Mouse (Mus musculus): Measurements from ENCODE around the gene Ar. TPM values are rescaled to one million over a fixed set of nuclear protein-coding genes. Genes with fewer than 3 reads are reported as not detected.

The Ar gene
- polyA plus RNA-seq, 1 experiment = 2.9 TPM

DNA sequence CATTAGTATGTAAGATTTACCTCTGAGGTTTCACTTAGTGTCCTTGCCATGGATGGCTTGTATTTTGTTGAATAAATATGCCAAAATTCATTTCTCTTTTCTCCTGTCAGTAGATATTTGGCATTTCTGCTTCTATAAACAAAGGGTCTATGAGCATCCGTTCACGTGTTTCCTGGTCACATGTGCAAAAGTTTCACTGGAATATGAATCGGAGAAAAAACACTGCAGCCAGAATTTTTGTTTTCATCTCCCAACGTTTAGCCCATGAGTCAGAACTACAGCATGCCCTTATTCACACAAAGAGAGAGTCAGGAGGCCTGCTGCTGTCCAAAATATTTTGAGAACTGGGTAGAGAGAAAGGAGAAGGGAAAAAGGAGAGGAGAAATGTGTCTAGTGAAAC lies 99.8 kb downstream of the Ar start:
- TF ChIP-seq POLR2A (IDR thresholded peaks at IDR 0.05; ENCODE audit: extremely low read depth, insufficient read depth, low read length) (no peak), CTCF (IDR thresholded peaks at IDR 0.05; ENCODE audit: extremely low read depth, insufficient read depth, low read length) (no peak)
- no peak overlapping the region for H3K27ac ChIP-seq (ENCODE audit: insufficient read depth, low read length)
- no peaks in the 10 kb centered on the region for H3K4me1 ChIP-seq (ENCODE audit: control insufficient read depth, insufficient read depth, low read length)
- H3K4me3 ChIP-seq (ENCODE audit: insufficient read depth, low read length) = no peak overlapping the region

DNA sequence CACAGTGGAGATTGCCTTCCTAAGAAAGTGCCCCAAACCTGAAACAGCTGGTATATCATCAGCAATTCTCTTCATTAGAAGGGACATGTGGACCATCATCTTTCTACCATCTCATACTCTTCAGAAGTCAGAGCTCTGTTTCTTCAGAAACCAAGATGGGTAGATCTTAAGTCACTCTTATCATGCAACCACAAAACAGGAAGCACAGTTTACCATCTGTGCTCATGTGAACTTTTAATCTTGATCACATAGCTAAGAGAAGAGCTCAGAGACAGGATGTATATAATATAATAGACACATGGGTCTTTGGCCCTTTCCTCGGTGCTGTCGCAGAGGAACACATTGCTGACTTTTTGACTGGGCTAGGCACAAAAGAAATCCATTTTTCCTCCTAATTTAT lies 111.1 kb downstream of the Ar start:
- Histone ChIP-seq H3K4me1 (ENCODE audit: control insufficient read depth, insufficient read depth, low read length) (no peaks in the 10 kb centered on the region), H3K27ac (ENCODE audit: insufficient read depth, low read length) (no peak overlapping the region), H3K4me3 (ENCODE audit: insufficient read depth, low read length) (no peak overlapping the region)
- no peak for TF ChIP-seq POLR2A (IDR thresholded peaks at IDR 0.05; ENCODE audit: extremely low read depth, insufficient read depth, low read length)
- TF ChIP-seq CTCF (IDR thresholded peaks at IDR 0.05; ENCODE audit: extremely low read depth, insufficient read depth, low read length) = no peak

DNA sequence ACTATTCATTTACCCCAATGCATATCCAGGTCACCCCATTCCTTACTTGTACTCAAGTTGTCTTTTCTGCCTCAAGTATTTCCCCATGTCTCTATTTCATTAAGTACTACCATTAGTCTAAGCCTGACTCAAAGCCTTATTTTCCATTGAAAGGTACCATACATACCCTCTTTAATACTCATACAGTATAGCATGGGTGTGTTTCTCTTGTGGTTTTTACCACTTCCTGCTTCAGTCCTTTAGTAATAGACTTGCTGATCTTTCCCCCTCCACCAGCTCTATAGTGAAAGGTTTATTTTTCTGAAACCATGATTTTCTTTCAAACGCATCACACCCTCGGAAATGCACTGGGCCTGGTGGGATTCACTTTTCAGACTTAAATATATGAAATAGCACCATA lies 117.2 kb downstream of the Ar start:
- no peak overlapping the region for H3K27ac ChIP-seq (ENCODE audit: insufficient read depth, low read length)
- no peaks in the 10 kb centered on the region for H3K4me1 ChIP-seq (ENCODE audit: control insufficient read depth, insufficient read depth, low read length)
- no peak for TF ChIP-seq CTCF (IDR thresholded peaks at IDR 0.05; ENCODE audit: extremely low read depth, insufficient read depth, low read length)
- TF ChIP-seq POLR2A (IDR thresholded peaks at IDR 0.05; ENCODE audit: extremely low read depth, insufficient read depth, low read length) = no peak
- H3K4me3 ChIP-seq (ENCODE audit: insufficient read depth, low read length) = no peak overlapping the region

DNA sequence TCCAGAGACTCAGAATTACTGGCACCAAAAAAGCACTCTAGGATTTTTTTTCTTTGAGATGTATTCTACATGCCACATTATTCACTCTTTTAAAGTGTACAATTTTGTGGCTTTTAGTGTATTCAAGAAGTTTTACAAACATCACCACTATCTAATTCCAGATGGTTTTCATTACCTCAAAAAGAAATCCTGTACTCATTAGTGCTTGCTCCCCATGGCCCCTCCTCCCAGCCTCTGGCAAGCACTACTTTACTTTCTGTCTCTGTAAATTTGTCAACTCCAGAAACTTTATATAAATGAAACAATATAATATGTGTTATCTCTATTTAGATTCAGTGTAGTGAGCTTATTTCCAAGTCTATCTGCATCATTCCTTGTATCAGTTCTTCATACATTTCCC lies 122.8 kb downstream of the Ar start:
- no peak for TF ChIP-seq POLR2A (IDR thresholded peaks at IDR 0.05; ENCODE audit: extremely low read depth, insufficient read depth, low read length)
- TF ChIP-seq CTCF (IDR thresholded peaks at IDR 0.05; ENCODE audit: extremely low read depth, insufficient read depth, low read length) = no peak

DNA sequence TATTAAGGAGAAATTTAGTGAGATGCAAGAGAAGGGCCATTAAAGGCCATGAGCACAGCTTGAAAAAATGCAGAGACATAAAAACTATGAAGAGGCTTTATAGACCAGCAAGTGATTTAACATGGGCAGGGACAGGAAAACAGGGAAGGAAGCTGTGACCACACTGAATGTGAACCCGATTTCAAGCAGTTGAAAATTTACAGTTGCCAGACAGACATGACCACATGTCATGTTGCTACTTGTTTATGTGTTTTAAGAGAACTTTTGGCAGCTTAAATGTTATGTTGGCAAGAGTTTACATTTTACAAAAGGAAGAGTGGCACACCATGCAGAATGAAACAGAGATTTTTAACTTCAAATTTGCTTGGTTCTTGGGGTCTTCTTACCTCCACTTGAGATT lies 143.2 kb downstream of the Ar start:
- no peak for TF ChIP-seq CTCF (IDR thresholded peaks at IDR 0.05; ENCODE audit: extremely low read depth, insufficient read depth, low read length)
- no peak for TF ChIP-seq POLR2A (IDR thresholded peaks at IDR 0.05; ENCODE audit: extremely low read depth, insufficient read depth, low read length)
- H3K4me3 ChIP-seq (ENCODE audit: insufficient read depth, low read length) = no peak overlapping the region
- H3K4me1 ChIP-seq (ENCODE audit: control insufficient read depth, insufficient read depth, low read length) = no peaks in the 10 kb centered on the region
- H3K27ac ChIP-seq (ENCODE audit: insufficient read depth, low read length) = no peak overlapping the region

More for the DNA sequence above, 122.8 kb downstream of the Ar start:
- no peaks in the 10 kb centered on the region for H3K4me1 ChIP-seq (ENCODE audit: control insufficient read depth, insufficient read depth, low read length)
- no peak overlapping the region for H3K4me3 ChIP-seq (ENCODE audit: insufficient read depth, low read length)
- no peak overlapping the region for H3K27ac ChIP-seq (ENCODE audit: insufficient read depth, low read length)

DNA sequence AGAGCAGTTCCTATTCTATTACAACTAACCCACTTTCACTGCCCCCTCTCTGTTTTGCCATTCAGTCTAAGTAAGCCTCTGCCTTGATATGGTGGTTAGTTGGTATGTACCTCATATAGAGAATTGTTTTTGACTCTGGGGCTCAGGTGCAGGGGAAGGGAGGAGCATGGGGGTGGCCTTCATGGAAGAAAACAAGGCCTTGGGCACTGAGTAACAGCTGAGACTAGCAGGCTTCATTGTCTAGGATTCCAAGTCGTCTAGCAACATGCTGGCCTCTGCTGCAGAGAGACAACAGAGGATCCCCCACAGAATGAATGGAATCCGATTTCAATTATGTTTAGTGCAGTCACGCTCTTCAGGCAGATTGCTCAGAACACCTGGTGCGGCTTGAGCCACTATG lies 152.1 kb downstream of the Ar start:
- TF ChIP-seq POLR2A (IDR thresholded peaks at IDR 0.05; ENCODE audit: extremely low read depth, insufficient read depth, low read length) (no peak), CTCF (IDR thresholded peaks at IDR 0.05; ENCODE audit: extremely low read depth, insufficient read depth, low read length) (no peak)
- Histone ChIP-seq H3K27ac (ENCODE audit: insufficient read depth, low read length) (no peak overlapping the region), H3K4me3 (ENCODE audit: insufficient read depth, low read length) (no peak overlapping the region), H3K4me1 (ENCODE audit: control insufficient read depth, insufficient read depth, low read length) (no peaks in the 10 kb centered on the region)

DNA sequence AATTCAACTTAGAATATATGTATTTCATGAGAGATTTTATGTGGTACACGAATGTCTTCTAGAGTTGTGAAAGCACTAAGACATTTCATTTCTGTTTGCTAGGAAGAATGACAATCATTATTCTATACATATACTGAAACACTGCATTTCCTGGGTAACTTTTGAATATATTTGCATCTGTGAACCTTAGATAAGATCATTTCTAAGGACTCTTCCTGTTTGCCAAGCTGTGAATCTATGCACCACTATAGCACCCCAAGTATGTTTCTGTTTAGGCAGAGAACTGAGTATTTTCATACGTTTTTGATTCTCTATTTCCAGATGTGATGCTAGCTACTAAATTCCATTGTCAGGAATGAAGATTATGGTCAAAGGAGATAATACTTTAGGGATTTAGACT lies 153.4 kb downstream of the Ar start:
- no peaks in the 10 kb centered on the region for H3K4me1 ChIP-seq (ENCODE audit: control insufficient read depth, insufficient read depth, low read length)
- no peak overlapping the region for H3K4me3 ChIP-seq (ENCODE audit: insufficient read depth, low read length)
- H3K27ac ChIP-seq (ENCODE audit: insufficient read depth, low read length) = no peak overlapping the region
- no peak for TF ChIP-seq POLR2A (IDR thresholded peaks at IDR 0.05; ENCODE audit: extremely low read depth, insufficient read depth, low read length)
- no peak for TF ChIP-seq CTCF (IDR thresholded peaks at IDR 0.05; ENCODE audit: extremely low read depth, insufficient read depth, low read length)

DNA sequence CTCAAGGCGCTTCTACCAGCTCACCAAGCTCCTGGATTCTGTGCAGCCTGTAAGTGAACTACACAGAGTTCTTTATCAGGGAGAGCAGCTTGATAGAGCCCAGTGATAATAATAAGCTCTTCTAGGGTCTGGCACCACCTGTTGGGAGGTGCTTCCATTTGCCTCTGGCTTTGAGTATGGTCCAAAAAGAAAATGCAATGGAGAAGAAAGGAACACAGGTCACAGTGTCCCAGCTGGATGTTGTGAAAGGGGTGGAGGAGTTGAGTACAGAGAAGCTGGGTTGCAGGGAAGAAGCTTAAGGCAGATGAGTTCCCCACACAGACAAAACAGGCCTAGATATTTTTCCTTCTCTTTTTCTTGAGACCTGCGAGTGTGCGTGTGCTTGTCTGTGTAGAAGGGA lies 167.4 kb downstream of the Ar start:
- TF ChIP-seq POLR2A (IDR thresholded peaks at IDR 0.05; ENCODE audit: extremely low read depth, insufficient read depth, low read length) (no peak), CTCF (IDR thresholded peaks at IDR 0.05; ENCODE audit: extremely low read depth, insufficient read depth, low read length) (no peak)
- no peak overlapping the region for H3K27ac ChIP-seq (ENCODE audit: insufficient read depth, low read length)
- no peaks in the 10 kb centered on the region for H3K4me1 ChIP-seq (ENCODE audit: control insufficient read depth, insufficient read depth, low read length)
- H3K4me3 ChIP-seq (ENCODE audit: insufficient read depth, low read length) = no peak overlapping the region

DNA sequence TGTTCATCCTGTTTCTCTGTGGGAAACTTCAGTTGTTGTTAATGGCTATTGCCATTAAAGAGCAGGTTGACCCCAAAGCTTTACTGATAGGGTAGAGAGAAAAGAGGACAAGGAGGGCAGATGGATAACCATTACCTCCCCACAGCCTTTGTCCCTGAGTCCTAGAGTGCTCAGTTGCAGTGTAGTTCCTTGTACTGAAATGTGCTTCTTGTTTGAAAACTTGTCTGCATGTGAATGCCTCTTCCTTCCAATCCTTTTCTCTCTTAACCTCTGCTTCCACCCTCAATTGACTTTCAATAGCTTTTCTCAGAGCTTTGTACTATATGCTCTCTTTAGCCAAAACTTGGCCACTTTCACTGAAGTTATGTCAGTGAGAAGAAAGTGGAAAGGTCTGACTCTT lies 168.9 kb downstream of the Ar start:
- TF ChIP-seq CTCF (IDR thresholded peaks at IDR 0.05; ENCODE audit: extremely low read depth, insufficient read depth, low read length) (no peak), POLR2A (IDR thresholded peaks at IDR 0.05; ENCODE audit: extremely low read depth, insufficient read depth, low read length) (no peak)
- H3K4me3 ChIP-seq (ENCODE audit: insufficient read depth, low read length) = no peak overlapping the region

DNA sequence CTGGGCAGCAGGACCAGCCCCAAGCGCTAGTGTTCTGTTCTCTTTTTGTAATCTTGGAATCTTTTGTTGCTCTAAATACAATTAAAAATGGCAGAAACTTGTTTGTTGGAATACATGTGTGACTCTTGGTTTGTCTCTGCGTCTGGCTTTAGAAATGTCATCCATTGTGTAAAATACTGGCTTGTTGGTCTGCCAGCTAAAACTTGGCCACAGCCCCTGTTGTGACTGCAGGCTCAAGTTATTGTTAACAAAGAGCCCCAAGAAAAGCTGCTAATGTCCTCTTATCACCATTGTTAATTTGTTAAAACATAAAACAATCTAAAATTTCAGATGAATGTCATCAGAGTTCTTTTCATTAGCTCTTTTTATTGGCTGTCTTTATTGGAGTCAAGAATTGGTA lies 174.5 kb downstream of the Ar start:
- Histone ChIP-seq H3K4me3 (ENCODE audit: insufficient read depth, low read length) (no peak overlapping the region), H3K4me1 (ENCODE audit: control insufficient read depth, insufficient read depth, low read length) (no peaks in the 10 kb centered on the region), H3K27ac (ENCODE audit: insufficient read depth, low read length) (no peak overlapping the region)
- TF ChIP-seq POLR2A (IDR thresholded peaks at IDR 0.05; ENCODE audit: extremely low read depth, insufficient read depth, low read length) (no peak), CTCF (IDR thresholded peaks at IDR 0.05; ENCODE audit: extremely low read depth, insufficient read depth, low read length) (no peak)

More for the DNA sequence above, 168.9 kb downstream of the Ar start:
- Histone ChIP-seq H3K27ac (ENCODE audit: insufficient read depth, low read length) (no peak overlapping the region), H3K4me1 (ENCODE audit: control insufficient read depth, insufficient read depth, low read length) (no peaks in the 10 kb centered on the region)

DNA sequence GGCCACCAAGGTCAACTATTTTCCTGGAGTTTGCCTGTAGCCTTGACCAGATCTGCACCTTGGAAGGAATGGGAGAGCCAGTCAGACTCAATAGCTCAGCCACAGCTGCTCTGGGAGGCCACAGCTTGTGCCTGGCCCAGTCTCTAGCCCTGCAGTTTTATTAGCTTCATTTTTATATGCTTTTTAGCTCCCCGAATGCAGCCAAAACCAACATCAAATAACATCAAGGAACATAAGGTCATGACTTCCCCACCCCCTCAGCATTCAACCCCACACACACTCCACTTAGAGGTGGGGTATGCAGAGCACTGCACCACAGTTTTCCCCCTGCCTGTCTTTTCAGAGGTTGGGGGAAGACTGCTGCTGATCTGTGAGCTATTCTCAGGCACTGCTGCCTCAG lies 198.9 kb downstream of the Ar start:
- TF ChIP-seq POLR2A (IDR thresholded peaks at IDR 0.05; ENCODE audit: extremely low read depth, insufficient read depth, low read length) (no peak), CTCF (IDR thresholded peaks at IDR 0.05; ENCODE audit: extremely low read depth, insufficient read depth, low read length) (no peak)
- Histone ChIP-seq H3K4me1 (ENCODE audit: control insufficient read depth, insufficient read depth, low read length) (no peaks in the 10 kb centered on the region), H3K27ac (ENCODE audit: insufficient read depth, low read length) (no peak overlapping the region), H3K4me3 (ENCODE audit: insufficient read depth, low read length) (no peak overlapping the region)
